Mouse (Mus musculus): ENCODE measurements around the gene Yap1.

GRCm38 (mm10) chr9:7914487-7914886 lies 89.9 kb downstream of the Yap1 start:
- TF ChIP-seq CTCF (IDR thresholded peaks at IDR 0.05; ENCODE audit: borderline replicate concordance, insufficient read depth, low read length) (no peak), POLR2A (IDR thresholded peaks at IDR 0.05; ENCODE audit: low read depth, low read length) (peak; percentile 40; the same call in 1 of the 2 replicates)

All from embryonic fibroblast, embryonic 13.5 days (primary cell).